Mouse (Mus musculus) regulatory T cell (primary cell): ENCODE measurements around the gene 2210016F16Rik.
"Not testable (repeated sequence)": the region's sequence is repeated elsewhere in the genome, so short reads cannot be mapped to it uniquely, and the experiment has no call there.

Experiments
- in situ Hi-C: fragments of 300-600 bp; cut with MboI, MseI; formaldehyde crosslinking; loops from one replicate; pipeline ENCODE4 v1.15.1; 2025; ENCODE audit warnings: high pct_unique_total_duplicates

The 2210016F16Rik gene

DNA sequence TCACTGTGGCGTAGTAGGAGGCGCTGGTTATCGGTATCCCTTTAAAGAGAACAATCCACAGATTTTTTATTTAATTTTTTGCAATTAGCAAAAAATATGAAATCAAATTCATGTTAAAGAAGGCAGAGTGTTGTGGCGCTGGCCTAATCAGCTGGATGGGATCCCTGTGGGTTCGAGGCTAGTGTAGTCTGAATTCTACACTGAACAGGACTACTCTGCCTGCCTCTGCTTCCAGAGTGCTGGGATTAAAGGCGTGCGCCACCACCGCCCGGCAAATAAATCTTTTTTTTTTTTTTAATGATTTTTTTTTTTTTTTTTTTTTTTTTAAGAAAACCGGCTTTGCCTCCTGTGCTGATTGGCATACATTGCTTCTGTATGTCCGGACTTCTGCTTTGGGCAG, 654 bp downstream of the 2210016F16Rik start:
- in situ Hi-C loops: loop anchor here (25.0 kb wide), 1 partner anchor 222 kb away; the partner anchor contains the start of gene Idnk

DNA sequence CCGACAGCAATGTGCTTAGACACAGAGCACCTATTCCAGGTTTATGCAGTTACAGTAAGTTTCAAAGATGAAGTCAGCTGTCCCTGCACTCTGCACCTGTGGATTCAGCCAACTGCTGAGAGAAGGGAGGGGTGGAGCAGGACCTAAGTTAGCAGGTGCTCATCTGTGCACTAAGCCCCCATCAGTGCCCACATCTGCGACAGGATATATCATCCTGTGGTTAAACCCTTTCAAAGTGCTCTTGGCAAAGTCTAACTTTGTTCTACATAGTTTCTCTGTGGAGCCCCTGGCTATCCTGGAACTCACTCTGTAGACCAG, 11.9 kb downstream of the 2210016F16Rik start:
- in situ Hi-C loops: no loop called here

DNA sequence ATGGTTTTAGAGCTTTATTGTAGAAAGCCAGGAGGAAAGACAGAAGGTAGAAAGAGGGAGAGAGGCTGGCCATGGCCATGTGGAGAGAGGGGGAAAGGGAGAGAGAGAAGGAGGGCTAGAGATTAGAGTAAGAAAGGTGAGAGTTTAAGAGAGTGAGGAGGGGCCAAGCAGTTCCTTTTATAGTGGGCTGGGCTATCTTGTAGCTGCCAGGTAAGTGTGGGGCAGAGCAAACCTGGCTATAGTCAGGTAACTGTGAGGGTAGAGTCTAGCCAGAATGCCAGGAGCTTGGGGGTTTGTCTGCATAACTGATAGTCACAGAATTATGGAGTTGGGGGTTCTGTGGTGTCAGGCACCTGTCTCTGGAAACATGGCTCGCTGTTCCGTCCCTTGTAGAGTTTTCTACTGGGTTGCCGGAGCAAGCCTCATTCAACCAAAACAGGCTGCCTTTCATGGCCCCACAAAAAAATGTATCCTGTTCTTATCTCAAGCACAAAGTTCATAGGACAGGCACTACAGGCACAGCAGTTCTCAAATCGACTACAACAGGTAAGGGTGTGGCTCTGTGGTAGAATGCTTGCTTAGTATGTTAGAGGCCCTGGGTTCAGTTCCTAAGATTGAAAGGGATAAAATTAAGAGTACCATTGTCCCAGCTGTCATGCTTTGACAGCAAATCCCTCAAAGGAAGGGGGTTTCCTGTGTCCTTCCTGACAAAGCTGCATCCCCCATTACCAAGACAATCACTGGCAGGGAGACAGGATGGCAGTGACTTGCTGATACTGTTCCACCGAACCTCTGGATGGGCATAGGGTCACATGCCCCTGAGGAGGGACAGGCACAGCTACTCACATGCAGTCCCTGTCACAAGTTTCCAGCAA, 12.5 kb downstream of the 2210016F16Rik start:
- in situ Hi-C loops: no loop called here

DNA sequence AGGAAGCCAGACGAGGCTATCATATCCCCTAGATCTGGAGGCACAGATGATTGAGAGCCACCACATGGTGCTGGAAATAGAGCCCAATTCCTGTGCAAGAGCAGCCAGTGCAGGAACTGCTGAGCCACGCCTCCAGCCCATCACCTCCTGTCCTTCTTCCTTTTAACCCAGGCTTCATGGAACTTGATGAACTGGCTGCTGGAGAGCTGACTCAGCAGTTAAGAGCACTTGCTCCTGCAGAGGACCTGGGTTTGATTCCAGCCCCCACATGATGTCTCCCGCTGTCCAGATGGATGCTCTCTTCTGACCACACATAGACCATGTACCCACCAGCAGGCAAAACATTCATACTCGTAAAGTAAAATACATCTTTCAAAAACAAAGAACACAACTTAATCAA, 16.2 kb downstream of the 2210016F16Rik start:
- in situ Hi-C loops: no loop called here

DNA sequence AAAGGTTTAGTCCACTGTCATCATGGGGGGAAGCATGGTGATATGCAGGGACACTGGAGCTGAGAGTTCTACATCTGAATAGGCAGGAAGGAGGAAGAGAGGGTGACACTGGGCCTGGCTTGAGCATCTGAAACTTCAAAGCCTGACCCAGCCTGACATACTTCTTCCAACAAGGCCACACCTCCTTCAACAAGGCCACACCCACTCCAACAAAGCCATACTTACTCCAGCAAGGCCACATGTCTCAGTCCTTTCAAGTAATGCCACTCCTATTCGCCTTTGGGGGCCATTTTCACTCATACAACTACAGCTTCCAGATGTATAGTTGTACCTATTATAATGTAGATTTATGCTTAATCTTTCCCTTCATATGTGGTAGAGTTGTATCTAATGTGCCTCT, 17.4 kb downstream of the 2210016F16Rik start:
- in situ Hi-C loops: no loop called here

DNA sequence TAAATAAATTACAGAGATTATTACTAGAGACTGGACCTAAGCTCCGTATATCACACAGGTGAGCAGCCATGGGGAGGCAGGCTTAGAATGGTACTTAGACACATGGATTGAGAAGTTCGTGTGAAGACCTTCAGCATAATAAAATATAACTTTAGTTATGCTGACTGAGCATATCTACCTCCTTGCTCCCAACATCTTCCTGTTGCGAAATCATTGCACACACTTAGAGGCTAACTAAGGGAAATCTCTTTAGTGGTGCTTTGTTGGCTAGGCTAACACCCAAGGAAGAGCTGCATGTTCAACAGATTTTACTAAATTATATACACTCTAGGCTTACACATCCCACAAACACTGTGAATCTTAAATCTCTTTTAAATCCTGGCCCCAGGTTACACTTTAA, 18.7 kb downstream of the 2210016F16Rik start:
- in situ Hi-C loops: no loop called here

DNA sequence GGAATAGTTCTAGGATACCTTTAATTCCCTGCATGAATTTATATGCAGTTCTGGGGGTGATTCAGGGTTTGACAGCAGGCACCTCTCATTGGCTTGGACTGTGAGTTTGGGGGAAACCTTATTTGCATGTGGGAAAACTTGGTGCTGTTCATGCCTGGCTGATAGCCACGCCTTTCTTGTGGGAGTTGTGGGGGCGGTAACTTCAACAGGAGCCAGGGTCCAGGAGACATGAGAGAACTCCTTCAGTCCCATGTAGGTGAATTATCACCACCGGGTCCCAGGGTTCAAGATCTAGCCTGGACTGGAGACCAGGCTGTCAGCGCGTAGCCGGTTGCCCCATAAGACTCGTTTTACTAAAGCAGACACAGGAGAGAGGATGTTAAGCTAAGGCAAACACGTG, 19.8 kb downstream of the 2210016F16Rik start:
- in situ Hi-C loops: not testable (repeated sequence)

DNA sequence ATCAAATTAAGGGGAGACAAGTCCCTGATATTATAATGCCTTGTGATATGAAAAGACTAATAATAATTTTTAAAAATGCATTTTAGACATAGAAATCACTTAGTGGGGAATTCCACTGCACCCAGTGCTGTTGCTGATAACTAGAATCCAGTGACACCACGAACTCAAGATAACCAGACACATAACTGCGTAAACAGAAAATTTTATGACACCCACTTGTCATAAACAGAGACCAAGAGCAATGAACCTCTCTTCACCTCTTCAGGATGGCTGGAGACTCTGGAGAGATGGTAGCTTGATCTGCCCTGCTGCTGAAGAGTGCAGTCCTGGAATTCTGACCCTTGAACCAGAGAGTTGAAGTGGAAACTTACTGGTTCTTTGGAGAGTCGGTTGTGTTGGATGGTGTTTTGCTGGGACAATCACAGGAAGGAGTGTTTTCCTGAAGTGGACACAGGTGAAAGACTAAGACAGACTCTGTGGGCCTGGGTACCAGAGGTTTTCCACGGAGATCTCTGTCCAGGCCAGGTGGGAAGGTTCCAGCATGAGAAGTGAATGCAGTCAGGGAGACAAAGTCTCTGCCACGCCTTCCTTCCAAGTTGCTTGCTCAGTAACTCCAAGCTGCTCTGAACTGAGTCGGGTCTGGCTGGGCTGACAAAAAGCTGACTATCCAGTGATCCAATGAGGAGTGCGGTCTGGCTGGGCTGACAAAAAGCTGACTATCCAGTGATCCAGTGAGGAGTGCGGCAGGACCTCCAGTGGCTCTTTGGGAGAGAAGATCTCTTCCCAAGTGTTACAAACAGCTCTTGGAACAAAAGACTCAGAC, 20.5 kb downstream of the 2210016F16Rik start:
- in situ Hi-C loops: no loop called here

DNA sequence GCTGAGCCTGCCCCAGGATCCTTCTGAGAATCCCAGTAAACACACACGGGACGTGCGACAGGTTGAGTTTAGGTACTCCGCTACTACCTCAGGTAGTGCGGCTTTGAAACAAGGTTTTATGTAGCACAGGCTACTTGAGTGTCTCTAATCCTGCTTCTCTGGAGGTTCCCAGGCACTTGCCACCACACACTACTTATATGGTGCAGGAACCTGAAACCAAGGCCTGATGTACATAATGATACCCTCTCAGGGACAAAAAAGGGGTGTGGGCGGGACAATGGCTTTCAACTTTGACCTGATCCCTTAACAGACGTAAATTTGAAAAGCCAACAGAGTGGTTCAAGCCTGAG, 25.7 kb downstream of the 2210016F16Rik start:
- in situ Hi-C loops: loop anchor here (5.0 kb wide), 1 partner anchor 67 kb away; no protein-coding TSS in a partner anchor

DNA sequence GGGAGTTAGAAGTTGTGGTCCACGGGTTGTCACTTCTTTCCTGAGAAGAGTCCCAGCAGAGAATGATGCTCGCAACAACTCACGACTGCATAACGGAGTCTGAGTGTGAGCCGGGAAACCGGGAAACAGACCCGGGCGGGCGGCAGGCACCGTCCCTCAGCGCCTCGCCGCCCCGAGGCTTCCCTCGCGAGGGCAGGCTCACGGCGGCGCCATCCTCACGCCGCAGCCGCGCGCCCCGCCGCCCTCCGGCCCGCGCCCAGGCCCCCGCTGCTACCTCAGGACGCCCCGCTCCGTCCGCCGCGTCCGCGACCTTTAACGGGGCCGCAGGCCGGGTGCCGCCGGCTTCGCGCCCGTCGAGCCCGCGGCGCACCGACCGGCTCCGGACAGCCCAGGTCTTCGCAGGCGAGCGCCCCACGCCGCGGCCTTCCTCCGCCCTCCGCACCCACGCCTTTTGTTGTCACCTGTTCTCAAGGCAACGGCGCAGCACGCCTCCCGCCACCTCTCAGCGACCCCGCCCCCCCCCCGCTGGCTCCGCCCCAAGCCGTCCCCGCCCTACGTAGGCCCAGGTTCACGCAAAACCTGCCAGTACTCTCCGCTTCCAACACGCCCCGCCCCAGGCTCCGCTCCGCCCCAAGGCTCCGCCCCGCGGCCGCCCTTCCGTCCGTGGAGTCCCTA, 26.3 kb downstream of the 2210016F16Rik start, which contains the start of gene Kif27:
Gene Kif27, minus strand, starts transcription at position 494 of the 675 bp plus-strand sequence.
- in situ Hi-C loops: loop anchor here (5.0 kb wide), 1 partner anchor 66 kb away; no protein-coding TSS in a partner anchor

DNA sequence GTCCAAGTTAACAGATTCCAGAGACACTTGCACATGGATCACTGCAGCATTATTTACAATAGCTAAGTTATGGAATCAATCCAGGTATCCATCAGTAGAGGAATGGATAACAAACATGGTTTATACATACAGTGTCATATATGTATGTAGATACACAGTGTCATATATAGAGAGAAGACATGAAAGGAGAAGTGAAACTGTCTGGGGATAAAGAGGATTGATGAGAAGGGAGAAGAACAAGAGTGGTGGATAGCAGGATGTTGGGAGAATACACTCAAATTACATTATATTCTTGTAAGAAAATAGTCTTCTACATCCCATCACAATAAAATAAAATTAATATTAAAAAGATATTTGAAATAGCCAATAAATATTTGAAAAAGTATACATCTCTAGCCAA, 32.0 kb downstream of the 2210016F16Rik start:
- in situ Hi-C loops: no loop called here

DNA sequence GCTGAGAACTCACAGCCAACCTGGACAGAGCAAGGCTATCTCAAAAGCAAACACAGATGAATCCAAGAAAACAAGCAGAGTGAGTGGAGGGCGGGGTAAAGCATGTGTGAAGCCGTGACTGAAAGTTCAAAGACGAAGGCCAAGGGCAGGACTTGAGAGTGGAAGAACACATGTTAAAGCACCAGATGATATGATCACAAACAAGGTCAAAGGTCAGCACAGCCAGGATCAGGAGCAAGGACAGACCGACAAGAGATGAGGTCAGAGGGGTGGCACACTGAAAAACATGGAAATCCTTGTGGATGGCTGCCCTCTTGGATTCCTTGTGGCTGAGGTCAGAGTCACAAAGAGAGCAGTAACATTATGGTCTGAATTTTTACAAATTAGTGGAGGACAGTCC, 34.4 kb downstream of the 2210016F16Rik start:
- in situ Hi-C loops: no loop called here

DNA sequence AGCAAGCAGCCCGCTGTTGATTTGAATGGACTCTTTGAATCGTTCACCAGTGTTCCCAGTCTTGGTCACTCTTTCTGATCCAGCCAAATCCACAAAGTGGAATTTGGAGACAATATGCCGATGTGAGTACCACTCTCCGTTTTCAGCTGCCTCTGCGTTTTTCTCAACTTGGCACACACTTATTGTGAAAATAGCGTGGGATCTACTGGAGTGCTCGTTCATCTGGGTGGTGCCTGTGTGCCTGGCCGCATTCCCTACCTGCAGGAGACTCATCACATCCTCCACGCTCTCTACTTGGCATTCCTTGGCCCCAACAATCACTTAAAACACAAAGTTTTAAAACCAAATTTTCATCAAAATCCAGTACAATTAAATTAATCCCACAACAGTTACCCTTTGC, 40.5 kb downstream of the 2210016F16Rik start:
- in situ Hi-C loops: no loop called here

DNA sequence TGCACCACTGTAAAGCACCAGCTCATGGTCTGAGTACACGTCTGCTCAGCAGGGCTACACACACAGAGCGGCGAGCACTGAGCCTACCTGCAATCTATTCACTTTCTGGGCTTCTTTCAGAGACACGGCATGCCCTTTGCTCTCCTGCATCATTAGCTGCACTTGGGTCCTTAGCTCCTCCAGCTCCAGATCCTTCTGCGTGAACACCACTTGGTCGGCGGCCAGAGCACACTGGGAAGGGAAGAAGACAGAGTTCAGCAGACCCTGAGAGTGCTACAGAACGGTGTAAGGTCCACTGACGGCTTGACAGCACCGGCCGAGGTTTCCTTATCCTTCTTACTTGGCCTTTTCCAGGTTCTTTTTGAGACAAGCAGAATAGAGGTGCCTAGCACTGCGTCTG, 47.6 kb downstream of the 2210016F16Rik start:
- in situ Hi-C loops: no loop called here

DNA sequence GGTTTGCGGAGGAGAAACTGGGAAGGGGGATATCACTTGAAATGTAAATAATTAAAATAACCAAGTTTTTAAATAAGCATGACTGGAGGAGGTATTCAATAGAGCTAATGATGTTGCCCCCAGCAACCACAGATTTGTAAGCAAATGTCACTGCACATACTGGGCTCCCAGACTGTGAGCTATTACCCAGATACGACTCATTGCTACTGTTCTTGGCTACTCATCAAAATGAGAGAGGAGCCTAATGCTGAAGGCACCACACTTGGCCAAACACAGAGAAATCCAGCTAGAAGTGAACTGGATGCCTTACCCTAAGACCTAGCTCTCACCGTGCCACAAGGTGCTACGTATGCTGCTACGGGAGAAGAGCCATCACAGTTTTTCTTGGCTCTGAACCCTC, 50.9 kb downstream of the 2210016F16Rik start:
- in situ Hi-C loops: no loop called here
